ENCODE assay signal across 31 mouse cellular contexts in genomic region chr13:37798811-37799210, GRCm38 (mm10).
"Had no signal": no experiment of that assay in that cellular context is flagged by ENCODE, and none has a peak within 500 bp of the region (broad histone marks: within the 10 kb centered on the region; RNA-seq: fewer than 3 reads in every experiment).

No protein-coding gene starts in this region.

- H3K4me1 ChIP-seq: limb, embryonic 15.5 days had no signal

- DNase-seq: left cerebral cortex, postnatal 4 days; liver; liver, embryonic 13.5 days; lung, adult 18-20 months; lung, adult 2 months; lung, embryonic 14.5 days; lung, postnatal 10 days; lung, postnatal 14 days; lung, postnatal 36 days; lung, postnatal 4 days; midbrain, embryonic 14.5 days had no signal

- H3K9me3 ChIP-seq: limb, embryonic 10.5 days; limb, embryonic 12.5 days; limb, embryonic 13.5 days; limb, embryonic 15.5 days; liver, embryonic 12.5 days; liver, embryonic 13.5 days; liver, embryonic 15.5 days; lung, embryonic 15.5 days; megakaryocyte, embryonic 14.5 days; midbrain, embryonic 10.5 days; midbrain, embryonic 12.5 days; midbrain, embryonic 13.5 days; midbrain, embryonic 15.5 days had no signal

- H3K27ac ChIP-seq: left cerebral cortex, adult 2 months; limb, embryonic 10.5 days; limb, embryonic 12.5 days; limb, embryonic 13.5 days; limb, embryonic 15.5 days; liver, embryonic 12.5 days; liver, embryonic 13.5 days; liver, embryonic 14.5 days; liver, embryonic 15.5 days; lung, embryonic 15.5 days; macrophage; midbrain, embryonic 10.5 days; midbrain, embryonic 12.5 days; midbrain, embryonic 13.5 days; midbrain, embryonic 15.5 days had no signal

- H3K27me3 ChIP-seq: limb, embryonic 13.5 days; limb, embryonic 15.5 days; liver, embryonic 12.5 days; liver, embryonic 13.5 days; liver, embryonic 15.5 days; lung, embryonic 15.5 days; megakaryocyte, embryonic 14.5 days; midbrain, embryonic 13.5 days; midbrain, embryonic 15.5 days had no signal

- H3K36me3 ChIP-seq: limb, embryonic 10.5 days; limb, embryonic 12.5 days; limb, embryonic 13.5 days; limb, embryonic 15.5 days; liver, embryonic 12.5 days; liver, embryonic 13.5 days; liver, embryonic 15.5 days; lung, embryonic 15.5 days; midbrain, embryonic 10.5 days; midbrain, embryonic 12.5 days; midbrain, embryonic 13.5 days; midbrain, embryonic 15.5 days had no signal

- H3K4me3 ChIP-seq: left cerebral cortex, adult 2 months; limb, embryonic 10.5 days; limb, embryonic 12.5 days; limb, embryonic 13.5 days; limb, embryonic 15.5 days; liver, embryonic 12.5 days; liver, embryonic 13.5 days; liver, embryonic 15.5 days; lung, embryonic 15.5 days; megakaryocyte, embryonic 14.5 days; midbrain, embryonic 10.5 days; midbrain, embryonic 12.5 days; midbrain, embryonic 13.5 days; midbrain, embryonic 15.5 days; myocyte had no signal

- H3K9ac ChIP-seq: limb, embryonic 12.5 days; limb, embryonic 13.5 days; limb, embryonic 15.5 days; liver, embryonic 12.5 days; liver, embryonic 13.5 days; liver, embryonic 14.5 days; liver, embryonic 15.5 days; lung, embryonic 14.5 days; lung, embryonic 15.5 days; midbrain, embryonic 12.5 days; midbrain, embryonic 13.5 days; midbrain, embryonic 15.5 days had no signal

- ATAC-seq: liver, embryonic 12.5 days; lung, postnatal 0 days; midbrain, embryonic 13.5 days; midbrain, embryonic 15.5 days; midbrain, embryonic 16.5 days had no signal

- H3K4me2 ChIP-seq: limb, embryonic 12.5 days; limb, embryonic 13.5 days; limb, embryonic 15.5 days; liver, embryonic 11.5 days; liver, embryonic 12.5 days; liver, embryonic 13.5 days; lung, embryonic 14.5 days; lung, embryonic 15.5 days; midbrain, embryonic 11.5 days; midbrain, embryonic 12.5 days; midbrain, embryonic 13.5 days; midbrain, embryonic 15.5 days had no signal
